9 mouse cellular contexts compared by ENCODE assay signal in the genomic region with DNA sequence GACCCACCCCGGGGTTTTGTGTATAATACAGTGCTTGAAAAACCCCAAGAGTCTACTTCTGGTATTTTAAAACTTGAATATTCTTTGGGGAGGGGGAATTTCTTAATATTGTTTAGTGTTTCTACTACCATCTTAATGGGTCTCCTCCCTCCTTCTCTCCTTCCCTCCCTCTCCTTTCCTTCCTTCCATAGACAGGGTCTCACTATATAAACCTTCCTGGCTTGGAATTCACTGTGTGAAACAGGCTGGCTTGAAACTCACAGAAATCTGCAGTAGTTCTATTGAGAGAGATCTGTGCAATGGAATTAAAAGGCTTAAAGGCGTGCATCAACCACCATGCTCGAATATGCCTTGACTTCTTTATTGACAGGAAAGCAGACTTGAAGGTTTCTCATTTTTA. TPM values are rescaled to one million over a fixed set of nuclear protein-coding genes. Genes with fewer than 3 reads are reported as not detected.
A peak's percentile ranks its signal among the peaks of the same experiment; 100 is the strongest.
DNase-seq lines count a peak whose midpoint lies in the region; ATAC-seq lines count a peak whose summit lies in the region.
"Had no signal": no experiment of that assay in that cellular context is flagged by ENCODE, and none has a peak within 500 bp of the region (broad histone marks: within the 10 kb centered on the region; RNA-seq: fewer than 3 reads in every experiment).

No protein-coding gene starts in this region.

- H3K4me3 ChIP-seq in liver, embryonic 11.5 days (ENCODE audit: low read depth, low read length): peak overlapping the region; percentile 79
- peak overlapping the region; percentile 83 for H3K4me3 ChIP-seq in forebrain, embryonic 10.5 days
- H3K4me3 ChIP-seq in limb, embryonic 10.5 days: peak overlapping the region; percentile 77
- H3K4me3 ChIP-seq in neural tube, embryonic 13.5 days: peak overlapping the region; percentile 82

- no peak for DNase-seq in liver, embryonic 11.5 days (ENCODE audit: low spot score)
- DNase-seq in liver: no peak
- no peak for DNase-seq in forebrain, embryonic 10.5 days (ENCODE audit: extremely low spot score, low spot score)
- no peak for DNase-seq in limb, embryonic 10.5 days (ENCODE audit: low spot score)
- DNase-seq in kidney, adult 18-20 months: no peak
- DNase-seq in kidney, adult 8-10 months: no peak
- DNase-seq: right cerebral cortex, postnatal 14 days had no signal

- 79% methylated on average over 3 of the region's 3 CpGs for WGBS in liver, embryonic 11.5 days
- WGBS in forebrain, embryonic 10.5 days: 86% methylated on average over 3 of the region's 3 CpGs
- WGBS in limb, embryonic 10.5 days: 82% methylated on average over 3 of the region's 3 CpGs
- WGBS in neural tube, embryonic 13.5 days: 79% methylated on average over 3 of the region's 3 CpGs

- H3K27me3 ChIP-seq in liver, embryonic 11.5 days (replicated peaks; ENCODE audit: control insufficient read depth, insufficient read depth, low read length): no peaks in the 10 kb centered on the region
- no peaks in the 10 kb centered on the region for H3K27me3 ChIP-seq in forebrain, embryonic 10.5 days (ENCODE audit: poor library complexity, severe bottlenecking)
- no peaks in the 10 kb centered on the region for H3K27me3 ChIP-seq in limb, embryonic 10.5 days (ENCODE audit: low read depth, poor library complexity, severe bottlenecking)
- H3K27me3 ChIP-seq in neural tube, embryonic 13.5 days: no peaks in the 10 kb centered on the region

- peak overlapping the region; percentile 85 for H3K9ac ChIP-seq in liver, embryonic 11.5 days (ENCODE audit: low read depth, low read length)
- H3K9ac ChIP-seq in neural tube, embryonic 13.5 days: peak overlapping the region; percentile 88

- no peaks in the 10 kb centered on the region for H3K9me3 ChIP-seq in liver, embryonic 11.5 days (ENCODE audit: control insufficient read depth, low read length)
- no peaks in the 10 kb centered on the region for H3K9me3 ChIP-seq in forebrain, embryonic 10.5 days
- H3K9me3 ChIP-seq in limb, embryonic 10.5 days (replicated peaks): no peaks in the 10 kb centered on the region
- H3K9me3 ChIP-seq in neural tube, embryonic 13.5 days: no peaks in the 10 kb centered on the region

- peaks cover 10% of the 10 kb centered on the region; the same call in 1 of the 2 replicates for H3K36me3 ChIP-seq in liver, embryonic 11.5 days (ENCODE audit: control insufficient read depth, insufficient read depth, low read length)
- peaks cover 39% of the 10 kb centered on the region for H3K36me3 ChIP-seq in forebrain, embryonic 10.5 days (replicated peaks)
- H3K36me3 ChIP-seq in limb, embryonic 10.5 days: peaks cover 46% of the 10 kb centered on the region
- peaks cover 26% of the 10 kb centered on the region for H3K36me3 ChIP-seq in neural tube, embryonic 13.5 days

- H3K4me2 ChIP-seq in liver, embryonic 11.5 days: peak overlapping the region; percentile 88
- peak overlapping the region; percentile 82 for H3K4me2 ChIP-seq in neural tube, embryonic 13.5 days

- no peak for ATAC-seq in liver, embryonic 11.5 days (replicated peaks; ENCODE audit: low FRiP score)
- no peak for ATAC-seq in neural tube, embryonic 13.5 days (ENCODE audit: low read depth)
- ATAC-seq in erythroid progenitor cell, adult 5-6 weeks (replicated peaks; ENCODE audit: low FRiP score, poor library complexity, severe bottlenecking): no peak

- H3K27ac ChIP-seq in liver, embryonic 11.5 days (ENCODE audit: low read depth, low read length): no peak overlapping the region
- H3K27ac ChIP-seq in forebrain, embryonic 10.5 days: no peak overlapping the region; the same call in 1 of the 2 replicates
- H3K27ac ChIP-seq in limb, embryonic 10.5 days: 0 out of 2 replicates have a peak overlapping the region, but pooled peaks have one; percentile 97
- H3K27ac ChIP-seq in neural tube, embryonic 13.5 days (replicated peaks): no peak overlapping the region

- H3K4me1 ChIP-seq in liver, embryonic 11.5 days (replicated peaks; ENCODE audit: control insufficient read depth, insufficient read depth, low read length): peaks cover 24% of the 10 kb centered on the region
- peaks cover 28% of the 10 kb centered on the region for H3K4me1 ChIP-seq in forebrain, embryonic 10.5 days
- H3K4me1 ChIP-seq in limb, embryonic 10.5 days: peaks cover 19% of the 10 kb centered on the region
- H3K4me1 ChIP-seq in neural tube, embryonic 13.5 days (replicated peaks): peaks cover 30% of the 10 kb centered on the region

RNA-seq across cellular contexts. Expression of a gene that starts 1.5 kb away (rescaled TPM):
- 1,278 and 1,318 TPM in 2 replicates for polyA plus RNA-seq in liver, embryonic 11.5 days (2014; fragmentation: Nextera tagmentation; extraction: Ambion mirVana)
- 1,643 and 1,661 TPM in 2 replicates for polyA plus RNA-seq in forebrain, embryonic 10.5 days (2016; fragmentation: Nextera tagmentation; extraction: Ambion mirVana)
- polyA plus RNA-seq in limb, embryonic 10.5 days (2016; fragmentation: Nextera tagmentation; extraction: Ambion mirVana): 1,666 and 1,835 TPM in 2 replicates
- 950 and 1,077 TPM in 2 replicates for polyA plus RNA-seq in neural tube, embryonic 13.5 days (2015; fragmentation: Nextera tagmentation; extraction: Ambion mirVana)
- 681 and 819 TPM in 2 replicates for total RNA-seq in erythroid progenitor cell, adult 5-6 weeks (2015; ENCODE audit: low replicate concordance)
- 585 and 610 TPM in 2 replicates for total RNA-seq in erythroid progenitor cell, adult 5-6 weeks (2017; ENCODE audit: low replicate concordance)

RNA-seq across cellular contexts. Expression of a gene that starts 1.7 kb away (rescaled TPM):
- 53.2 and 62.3 TPM in 2 replicates for polyA plus RNA-seq in liver, embryonic 11.5 days (2014; fragmentation: Nextera tagmentation; extraction: Ambion mirVana)
- polyA plus RNA-seq in forebrain, embryonic 10.5 days (2016; fragmentation: Nextera tagmentation; extraction: Ambion mirVana): 73.3 and 76.2 TPM in 2 replicates
- polyA plus RNA-seq in limb, embryonic 10.5 days (2016; fragmentation: Nextera tagmentation; extraction: Ambion mirVana): 72.9 and 78.7 TPM in 2 replicates
- 62.4 and 65.4 TPM in 2 replicates for polyA plus RNA-seq in neural tube, embryonic 13.5 days (2015; fragmentation: Nextera tagmentation; extraction: Ambion mirVana)
- total RNA-seq in erythroid progenitor cell, adult 5-6 weeks (2015; ENCODE audit: low replicate concordance): 26.4 and 42.9 TPM in 2 replicates
- total RNA-seq in erythroid progenitor cell, adult 5-6 weeks (2017; ENCODE audit: low replicate concordance): 22.1 and 31.8 TPM in 2 replicates
